Mouse (Mus musculus): ENCODE results near the gene Sema6c. TPM values are rescaled to one million over a fixed set of nuclear protein-coding genes. Genes with fewer than 3 reads are reported as not detected.

The Sema6c gene
- 26.0 and 26.6 TPM in 2 replicates for polyA plus RNA-seq (2014; fragmentation: Nextera tagmentation; extraction: Ambion mirVana)

- H3K27me3 ChIP-seq (ENCODE audit: control insufficient read depth, insufficient read depth, low read length), result no peaks in the 10 kb centered on the region
- ATAC-seq (ENCODE audit: low read depth), result peak; percentile 97
- peaks cover 24% of the 10 kb centered on the region for H3K4me1 ChIP-seq (ENCODE audit: control insufficient read depth, insufficient read depth, low read length)
- peak within 1 kb of the TSS; percentile 65 for H3K27ac ChIP-seq (ENCODE audit: low read depth, low read length)
- no peaks in the 10 kb centered on the region for H3K9me3 ChIP-seq (ENCODE audit: control insufficient read depth, low read length)
- peak within 1 kb of the TSS; percentile 60 for H3K4me3 ChIP-seq (ENCODE audit: low read depth, low read length)
- WGBS, result 0% methylated on average over 66 of the region's 66 CpGs
- peak within 1 kb of the TSS; percentile 78 for H3K4me2 ChIP-seq (ENCODE audit: low read depth, low read length)
- H3K36me3 ChIP-seq (ENCODE audit: control insufficient read depth, insufficient read depth, low read length), result peaks cover 9% of the 10 kb centered on the region; the same call in 1 of the 2 replicates
- H3K9ac ChIP-seq (replicated peaks; ENCODE audit: low read depth, low read length), result peak within 1 kb of the TSS; percentile 64
These were observed at the start of gene Sema6c for GRCm38 (mm10) chr3:95159987-95160963. TSS of gene Sema6c (plus strand) at chr3:95160457.

GRCm38 (mm10) chr3:95110911-95111726 lies 49.1 kb upstream of the Sema6c start, which contains the start of gene Vps72:
TSS of gene Vps72 (plus strand) at chr3:95111022.
- Histone ChIP-seq H3K9me3 (ENCODE audit: control insufficient read depth, low read length) (no peaks in the 10 kb centered on the region), H3K4me2 (ENCODE audit: low read depth, low read length) (peak within 1 kb of the TSS; percentile 43), H3K36me3 (ENCODE audit: control insufficient read depth, insufficient read depth, low read length) (peaks cover 9% of the 10 kb centered on the region), H3K9ac (replicated peaks; ENCODE audit: low read depth, low read length) (peak within 1 kb of the TSS; percentile 56), H3K27ac (ENCODE audit: low read depth, low read length) (peak within 1 kb of the TSS; percentile 90), H3K27me3 (ENCODE audit: control insufficient read depth, insufficient read depth, low read length) (no peaks in the 10 kb centered on the region), H3K4me3 (ENCODE audit: low read depth, low read length) (peak within 1 kb of the TSS; percentile 56), H3K4me1 (ENCODE audit: control insufficient read depth, insufficient read depth, low read length) (peaks cover 11% of the 10 kb centered on the region)
- under 1% methylated on average over 54 of the region's 54 CpGs for WGBS
- peak; percentile 71 for ATAC-seq (ENCODE audit: low read depth)

DNA sequence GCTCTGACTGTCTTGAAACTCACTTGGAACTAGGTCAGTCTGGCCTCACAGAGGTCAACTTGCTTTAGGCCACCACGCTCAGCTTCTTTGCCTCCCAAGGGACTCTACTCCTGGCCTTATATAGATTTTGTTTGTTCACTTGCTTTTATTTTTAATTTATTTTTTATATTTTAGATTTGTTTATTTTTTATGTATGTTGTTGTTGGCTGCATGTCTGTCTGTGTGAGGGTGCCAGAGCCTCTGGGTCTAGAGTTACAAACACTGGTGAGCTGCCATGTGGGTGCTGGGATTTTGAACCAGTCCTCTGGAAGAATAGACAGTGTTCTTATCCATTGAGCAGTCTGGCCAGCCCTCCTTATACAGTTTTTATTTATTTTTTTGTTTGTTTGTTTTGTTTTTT lies 47.5 kb upstream of the Sema6c start:
- no peak overlapping the region for H3K4me3 ChIP-seq (ENCODE audit: low read depth, low read length)
- peaks cover 11% of the 10 kb centered on the region for H3K4me1 ChIP-seq (ENCODE audit: control insufficient read depth, insufficient read depth, low read length)
- no peaks in the 10 kb centered on the region for H3K27me3 ChIP-seq (ENCODE audit: control insufficient read depth, insufficient read depth, low read length)
- no peaks in the 10 kb centered on the region for H3K9me3 ChIP-seq (ENCODE audit: control insufficient read depth, low read length)
- WGBS, result 95% methylated on average over 1 of the region's 1 CpGs
- no peak overlapping the region for H3K27ac ChIP-seq (ENCODE audit: low read depth, low read length)
- no peak for ATAC-seq (ENCODE audit: low read depth)
- H3K9ac ChIP-seq (replicated peaks; ENCODE audit: low read depth, low read length), result no peak overlapping the region
- H3K4me2 ChIP-seq (ENCODE audit: low read depth, low read length), result peak overlapping the region; percentile 43
- H3K36me3 ChIP-seq (ENCODE audit: control insufficient read depth, insufficient read depth, low read length), result peaks cover 9% of the 10 kb centered on the region

GRCm38 (mm10) chr3:95117751-95118150 lies 42.5 kb upstream of the Sema6c start:
- Histone ChIP-seq H3K4me1 (ENCODE audit: control insufficient read depth, insufficient read depth, low read length) (peaks cover 1% of the 10 kb centered on the region; the same call in 1 of the 2 replicates), H3K4me2 (ENCODE audit: low read depth, low read length) (no peak overlapping the region), H3K9me3 (ENCODE audit: control insufficient read depth, low read length) (no peaks in the 10 kb centered on the region), H3K27me3 (ENCODE audit: control insufficient read depth, insufficient read depth, low read length) (no peaks in the 10 kb centered on the region), H3K4me3 (ENCODE audit: low read depth, low read length) (no peak overlapping the region), H3K36me3 (ENCODE audit: control insufficient read depth, insufficient read depth, low read length) (peaks cover 51% of the 10 kb centered on the region), H3K9ac (replicated peaks; ENCODE audit: low read depth, low read length) (no peak overlapping the region), H3K27ac (ENCODE audit: low read depth, low read length) (no peak overlapping the region)
- 57% methylated on average over 2 of the region's 2 CpGs for WGBS
- ATAC-seq (ENCODE audit: low read depth), result no peak

- Histone ChIP-seq H3K4me3 (ENCODE audit: low read depth, low read length) (no peak overlapping the region), H3K4me2 (ENCODE audit: low read depth, low read length) (no peak overlapping the region), H3K27ac (ENCODE audit: low read depth, low read length) (no peak overlapping the region), H3K27me3 (ENCODE audit: control insufficient read depth, insufficient read depth, low read length) (no peaks in the 10 kb centered on the region), H3K9ac (replicated peaks; ENCODE audit: low read depth, low read length) (no peak overlapping the region), H3K9me3 (ENCODE audit: control insufficient read depth, low read length) (no peaks in the 10 kb centered on the region), H3K36me3 (ENCODE audit: control insufficient read depth, insufficient read depth, low read length) (peaks cover 45% of the 10 kb centered on the region), H3K4me1 (ENCODE audit: control insufficient read depth, insufficient read depth, low read length) (no peaks in the 10 kb centered on the region)
- no peak for ATAC-seq (ENCODE audit: low read depth)
- 91% methylated on average over 6 of the region's 6 CpGs for WGBS
These were observed 38.7 kb upstream of the Sema6c start for GRCm38 (mm10) chr3:95121580-95121979.

DNA sequence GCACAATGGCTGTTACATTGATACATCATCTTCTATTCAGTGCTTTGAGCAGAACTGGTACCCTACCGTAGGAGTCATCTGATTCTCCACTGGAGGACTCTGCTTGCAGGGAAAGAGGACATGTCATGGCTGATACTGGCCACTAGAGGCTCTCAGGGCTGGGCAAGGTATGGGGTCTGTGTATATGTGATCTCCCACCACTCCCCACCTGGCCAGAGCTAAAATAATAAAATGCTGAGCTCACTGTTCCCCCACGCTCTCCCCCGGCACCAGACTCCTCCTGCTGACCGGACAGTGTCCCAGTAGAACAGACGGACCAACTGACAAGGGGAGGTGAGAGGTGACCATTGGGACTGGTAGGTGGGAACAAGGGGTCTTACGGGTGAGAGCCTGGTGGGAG lies 36.0 kb upstream of the Sema6c start, which contains the start of gene Tmod4:
TSS of gene Tmod4 (plus strand) at position 231 of the 400 bp plus-strand sequence.
- H3K36me3 ChIP-seq (ENCODE audit: control insufficient read depth, insufficient read depth, low read length), result peaks cover 35% of the 10 kb centered on the region
- WGBS, result 62% methylated on average over 6 of the region's 6 CpGs
- H3K27me3 ChIP-seq (ENCODE audit: control insufficient read depth, insufficient read depth, low read length), result no peaks in the 10 kb centered on the region
- no peaks in the 10 kb centered on the region for H3K9me3 ChIP-seq (ENCODE audit: control insufficient read depth, low read length)
- H3K9ac ChIP-seq (replicated peaks; ENCODE audit: low read depth, low read length), result no peak within 1 kb of the TSS
- peak; percentile 42; the same call in 1 of the 2 replicates for ATAC-seq (ENCODE audit: low read depth)
- H3K4me2 ChIP-seq (ENCODE audit: low read depth, low read length), result no peak within 1 kb of the TSS
- H3K4me3 ChIP-seq (ENCODE audit: low read depth, low read length), result no peak within 1 kb of the TSS
- H3K27ac ChIP-seq (ENCODE audit: low read depth, low read length), result no peak within 1 kb of the TSS; the same call in 1 of the 2 replicates
- no peaks in the 10 kb centered on the region for H3K4me1 ChIP-seq (ENCODE audit: control insufficient read depth, insufficient read depth, low read length)

DNA sequence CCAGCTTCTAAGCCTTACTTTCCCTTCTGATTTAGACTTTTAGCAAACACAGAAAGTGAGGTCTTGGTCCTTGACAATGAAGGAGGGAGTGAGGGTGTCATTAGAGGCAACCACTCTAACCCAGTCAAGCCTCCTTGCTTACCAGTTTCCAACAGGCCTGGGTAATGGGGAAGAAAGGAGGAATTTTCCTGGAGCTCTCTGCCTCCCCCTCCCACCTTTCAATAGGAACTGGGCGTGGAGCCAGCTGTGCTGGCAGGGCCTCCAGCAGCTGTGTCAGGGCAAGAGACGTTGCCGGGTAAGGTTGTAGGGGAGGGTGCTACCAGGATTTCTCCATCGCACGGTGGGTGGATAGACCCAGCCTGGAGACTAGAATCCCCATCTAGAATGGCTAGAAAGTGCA lies 35.3 kb upstream of the Sema6c start:
- no peak overlapping the region for H3K9ac ChIP-seq (replicated peaks; ENCODE audit: low read depth, low read length)
- WGBS, result 28% methylated on average over 5 of the region's 5 CpGs
- no peaks in the 10 kb centered on the region for H3K27me3 ChIP-seq (ENCODE audit: control insufficient read depth, insufficient read depth, low read length)
- no peak overlapping the region; the same call in 1 of the 2 replicates for H3K27ac ChIP-seq (ENCODE audit: low read depth, low read length)
- no peaks in the 10 kb centered on the region for H3K4me1 ChIP-seq (ENCODE audit: control insufficient read depth, insufficient read depth, low read length)
- no peak overlapping the region for H3K4me2 ChIP-seq (ENCODE audit: low read depth, low read length)
- H3K36me3 ChIP-seq (ENCODE audit: control insufficient read depth, insufficient read depth, low read length), result peaks cover 28% of the 10 kb centered on the region
- peak; percentile 25; the same call in 1 of the 2 replicates for ATAC-seq (ENCODE audit: low read depth)
- no peaks in the 10 kb centered on the region for H3K9me3 ChIP-seq (ENCODE audit: control insufficient read depth, low read length)
- H3K4me3 ChIP-seq (ENCODE audit: low read depth, low read length), result no peak overlapping the region

- Histone ChIP-seq H3K4me3 (ENCODE audit: low read depth, low read length) (no peak overlapping the region), H3K9me3 (ENCODE audit: control insufficient read depth, low read length) (no peaks in the 10 kb centered on the region), H3K27ac (ENCODE audit: low read depth, low read length) (no peak overlapping the region; the same call in 1 of the 2 replicates), H3K36me3 (ENCODE audit: control insufficient read depth, insufficient read depth, low read length) (peaks cover 3% of the 10 kb centered on the region; the same call in 1 of the 2 replicates), H3K4me1 (ENCODE audit: control insufficient read depth, insufficient read depth, low read length) (peaks cover 5% of the 10 kb centered on the region; the same call in 1 of the 2 replicates), H3K4me2 (ENCODE audit: low read depth, low read length) (no peak overlapping the region), H3K27me3 (ENCODE audit: control insufficient read depth, insufficient read depth, low read length) (no peaks in the 10 kb centered on the region), H3K9ac (replicated peaks; ENCODE audit: low read depth, low read length) (no peak overlapping the region)
- no peak for ATAC-seq (ENCODE audit: low read depth)
- 7% methylated on average over 6 of the region's 6 CpGs for WGBS
These were observed 31.0 kb upstream of the Sema6c start for GRCm38 (mm10) chr3:95129226-95129651.
